Mouse (Mus musculus) spleen, adult 2 months (tissue): ENCODE results near the gene Sec23a. TPM values are rescaled to one million over a fixed set of nuclear protein-coding genes. Genes with fewer than 3 reads are reported as not detected.

Experiments used
- DNase-seq, 2 experiments: peaks; one replicate each; pipeline versions ENCODE4 v3.0.0 to v3.0.0-alpha.2; 2012 to 2021; ENCODE audit warnings: low spot score in 2 of 2, low read depth in 1 of 2
- H3K27ac ChIP-seq: fragments of 200-500 bp; 2 replicates; pipeline ENCODE4 v1.5.1; 2012; ENCODE audit warnings: low read length, inconsistent platforms; ENCODE audit not compliant: insufficient read depth
- H3K27me3 ChIP-seq: fragments of 200-500 bp; 2 replicates; pipeline ENCODE4 v1.6.1; 2012; ENCODE audit warnings: mild to moderate bottlenecking, moderate library complexity, low read length, inconsistent platforms; ENCODE audit not compliant: control insufficient read depth, insufficient read depth
- H3K36me3 ChIP-seq: fragments of 200-500 bp; 2 replicates; pipeline ENCODE4 v1.6.1; 2012; ENCODE audit warnings: mild to moderate bottlenecking, low read length, inconsistent platforms; ENCODE audit not compliant: control insufficient read depth, insufficient read depth
- H3K4me1 ChIP-seq: fragments of 200-500 bp; 2 replicates; pipeline ENCODE4 v1.6.1; 2011; ENCODE audit warnings: inconsistent platforms; ENCODE audit not compliant: control insufficient read depth, insufficient read depth, insufficient read length
- H3K4me3 ChIP-seq: fragments of 200-500 bp; 2 replicates; pipeline ENCODE4 v1.5.1; 2011; ENCODE audit warnings: mild to moderate bottlenecking, inconsistent platforms; ENCODE audit not compliant: insufficient read depth, insufficient read length; ENCODE audit errors: extremely low read depth
- CTCF ChIP-seq: fragments of 200-500 bp; IDR thresholded peaks from 2 replicates; pipeline ENCODE4 v1.5.1; 2011; ENCODE audit warnings: mild to moderate bottlenecking, inconsistent platforms; ENCODE audit not compliant: insufficient read depth, insufficient read length, insufficient replicate concordance; ENCODE audit errors: extremely low read depth
- POLR2A ChIP-seq: fragments of 200-500 bp; IDR thresholded peaks from 2 replicates; pipeline ENCODE4 v1.6.1; 2011; ENCODE audit warnings: low read depth, low read length, inconsistent platforms
- WGBS: fragments of 180-500 bp; shearing (Covaris S2); methylation state at CpG from one replicate; pipeline ENCODE4 v1.1.7; 2018; 5-methylcytosine and 5-hydroxymethylcytosine counted together
- polyA plus RNA-seq: library from polyadenylated mRNA; depleted of rRNA; stranded (reverse); fragments of >200 nt; gene quantifications from 2 replicates; pipeline ENCODE4 v1.2.3, GENCODE M21; 2012; rRNA removed

Sec23a gene
- polyA plus RNA-seq, 1 experiment, result 4.5 TPM

DNA sequence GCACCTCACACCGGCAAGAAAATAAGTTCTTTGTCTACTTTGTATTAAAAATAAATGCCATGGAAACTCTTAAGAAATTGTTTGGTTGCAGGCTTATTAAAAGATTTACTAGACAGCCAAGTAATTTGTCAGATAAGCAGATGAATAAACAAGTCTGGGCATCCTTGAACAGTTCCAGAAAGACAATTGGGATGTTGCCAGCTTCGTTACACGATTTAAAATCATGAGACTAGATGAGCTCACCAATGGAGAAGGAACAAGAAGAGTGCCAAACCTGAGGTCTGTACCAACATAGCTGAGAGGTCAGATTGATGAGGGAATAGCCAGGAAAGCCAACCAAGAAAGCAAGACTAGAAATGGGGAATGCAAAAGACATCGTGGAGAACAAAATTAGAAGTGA is 102.0 kb downstream of the Sec23a start:
- no peak overlapping the region for H3K4me3 ChIP-seq
- no peaks in the 10 kb centered on the region for H3K27me3 ChIP-seq
- H3K4me1 ChIP-seq, result no peaks in the 10 kb centered on the region
- WGBS, result 84% methylated on average over 4 of the region's 4 CpGs
- no peak overlapping the region for H3K27ac ChIP-seq
- TF ChIP-seq POLR2A, result no peak
- no peak for TF ChIP-seq CTCF
- no peaks in the 10 kb centered on the region for H3K36me3 ChIP-seq
- no peak for DNase-seq

Other genes with a start within 250 kb of the Sec23a start
- gene Gemin2, start 1.4 kb upstream of the Sec23a start, polyA plus RNA-seq, result 2.5 and 3.0 TPM in 2 replicates
- gene Trappc6b, start 49.5 kb upstream of the Sec23a start, polyA plus RNA-seq, result 62.8 and 68.8 TPM in 2 replicates
- gene Pnn, start 54.9 kb upstream of the Sec23a start, polyA plus RNA-seq, result 15.4 and 16.2 TPM in 2 replicates
- gene Mia2, start 83.8 kb upstream of the Sec23a start, polyA plus RNA-seq, result 16.5 and 18.9 TPM in 2 replicates
- gene Fbxo33, start 207.7 kb upstream of the Sec23a start, polyA plus RNA-seq, result 6.5 and 6.9 TPM in 2 replicates